Mouse (Mus musculus) G1E-ER4 (cell line): ENCODE data around the gene Rims4. TPM values are rescaled to one million over a fixed set of nuclear protein-coding genes. Genes with fewer than 3 reads are reported as not detected.

Experiments
- GATA1 ChIP-seq: IDR thresholded peaks from one replicate; pipeline ENCODE4 v1.8.0; 2012; ENCODE audit warnings: low read length, inconsistent platforms
- polyA plus RNA-seq: library from polyadenylated mRNA; stranded (reverse); fragments of >175 nt; gene quantifications from 2 replicates; pipeline ENCODE4 v1.2.3, GENCODE M21; 2012

Rims4 gene
- polyA plus RNA-seq, 1 experiment, result not detected

- TF ChIP-seq GATA1, result no peak
Observed at GRCm38 (mm10) chr2:163916703-163917102, 1.8 kb downstream of the Rims4 start.

GRCm38 (mm10) chr2:163915294-163915791 lies 3.1 kb downstream of the Rims4 start:
- no peak for TF ChIP-seq GATA1

- no peak for TF ChIP-seq GATA1
Observed at GRCm38 (mm10) chr2:163914107-163914506, 4.4 kb downstream of the Rims4 start.

- no peak for TF ChIP-seq GATA1
Observed at GRCm38 (mm10) chr2:163913704-163914103, 4.8 kb downstream of the Rims4 start.

- no peak for TF ChIP-seq GATA1
Observed at GRCm38 (mm10) chr2:163911826-163912444, 6.5 kb downstream of the Rims4 start.

- TF ChIP-seq GATA1, result no peak
Observed at GRCm38 (mm10) chr2:163909604-163910003, 8.9 kb downstream of the Rims4 start.

- TF ChIP-seq GATA1, result no peak
Observed at GRCm38 (mm10) chr2:163907131-163907530, 11.4 kb downstream of the Rims4 start.

GRCm38 (mm10) chr2:163904323-163904722 lies 14.2 kb downstream of the Rims4 start:
- no peak for TF ChIP-seq GATA1

- no peak for TF ChIP-seq GATA1
Observed at GRCm38 (mm10) chr2:163903461-163903860, 15.0 kb downstream of the Rims4 start.

GRCm38 (mm10) chr2:163902448-163902847 lies 16.0 kb downstream of the Rims4 start:
- no peak for TF ChIP-seq GATA1

- TF ChIP-seq GATA1, result no peak
Observed at GRCm38 (mm10) chr2:163901043-163901442, 17.4 kb downstream of the Rims4 start.

GRCm38 (mm10) chr2:163899910-163900411 lies 18.5 kb downstream of the Rims4 start:
- no peak for TF ChIP-seq GATA1

GRCm38 (mm10) chr2:163897988-163898535 lies 20.4 kb downstream of the Rims4 start:
- no peak for TF ChIP-seq GATA1

- no peak for TF ChIP-seq GATA1
Observed at GRCm38 (mm10) chr2:163897026-163897425, 21.5 kb downstream of the Rims4 start.

GRCm38 (mm10) chr2:163895156-163895555 lies 23.3 kb downstream of the Rims4 start:
- TF ChIP-seq GATA1, result no peak

- TF ChIP-seq GATA1, result no peak
Observed at GRCm38 (mm10) chr2:163893446-163894370, 24.8 kb downstream of the Rims4 start.
